In genomic region chr10:86700973-86701372, GRCm38 (mm10) we compare ENCODE assay signal across 15 mouse cellular contexts. TPM values are rescaled to one million over a fixed set of nuclear protein-coding genes. Genes with fewer than 3 reads are reported as not detected.
A peak's percentile ranks its signal among the peaks of the same experiment; 100 is the strongest.
DNase-seq lines count a peak whose midpoint lies in the region; ATAC-seq and TF ChIP-seq lines count a peak whose summit lies in the region.
"Had no signal": no experiment of that assay in that cellular context is flagged by ENCODE, and none has a peak within 500 bp of the region (broad histone marks: within the 10 kb centered on the region; RNA-seq: fewer than 3 reads in every experiment).

No protein-coding gene starts in this region.

- no peaks in the 10 kb centered on the region for H3K27me3 ChIP-seq in heart, embryonic 10.5 days (ENCODE audit: insufficient read depth, poor library complexity, severe bottlenecking)
- H3K27me3 ChIP-seq in heart, adult 2 months (ENCODE audit: control insufficient read depth, insufficient read depth, low read length): no peaks in the 10 kb centered on the region
- H3K27me3 ChIP-seq in liver, adult 2 months (ENCODE audit: control insufficient read depth, insufficient read depth, low read length): no peaks in the 10 kb centered on the region
- H3K27me3 ChIP-seq in liver, postnatal 0 days (ENCODE audit: insufficient read depth, low read length): no peaks in the 10 kb centered on the region
- no peaks in the 10 kb centered on the region for H3K27me3 ChIP-seq in MEL (ENCODE audit: control insufficient read depth in 1 of 2, insufficient read depth in 2 of 2, low read length in 2 of 2)
- H3K27me3 ChIP-seq in limb, embryonic 14.5 days (ENCODE audit: control insufficient read depth, insufficient read depth, low read length): no peaks in the 10 kb centered on the region

- peak overlapping the region; percentile 35 for H3K4me3 ChIP-seq in heart, embryonic 10.5 days
- no peak overlapping the region for H3K4me3 ChIP-seq in heart, adult 2 months
- no peak overlapping the region for H3K4me3 ChIP-seq in liver, adult 2 months (ENCODE audit: insufficient read depth, low read depth, low read length)
- H3K4me3 ChIP-seq in liver, postnatal 0 days (ENCODE audit: low read depth, low read length): no peak overlapping the region
- peak overlapping the region; percentile 4 to 29; a peak in 2 of 4 replicates for H3K4me3 ChIP-seq in MEL (ENCODE audit: control insufficient read depth in 1 of 2, insufficient read depth in 1 of 2, low read depth in 2 of 2, low read length in 2 of 2)
- H3K4me3 ChIP-seq in limb, embryonic 14.5 days (replicated peaks; ENCODE audit: low read length): peak overlapping the region; percentile 4; the same call in 1 of the 2 replicates
- H3K4me3 ChIP-seq: erythroblast, embryonic 14.5 days had no signal

- WGBS in heart, embryonic 10.5 days: 80% methylated on average over 3 of the region's 3 CpGs
- WGBS in heart, adult 2 months: 43% methylated on average over 3 of the region's 3 CpGs
- 15% methylated on average over 3 of the region's 3 CpGs for WGBS in liver, adult 2 months
- 52% methylated on average over 3 of the region's 3 CpGs for WGBS in liver, postnatal 0 days (ENCODE audit: insufficient replicate concordance)
- WGBS in limb, embryonic 14.5 days: 56% methylated on average over 3 of the region's 3 CpGs

- no peak for ATAC-seq in liver, postnatal 0 days
- no peak for ATAC-seq in limb, embryonic 14.5 days (ENCODE audit: low FRiP score, low read depth)

- TF ChIP-seq RAD21 in MEL (IDR thresholded peaks at IDR 0.05; ENCODE audit: low read depth, low read length): no peak

- peaks cover 75% of the 10 kb centered on the region for H3K36me3 ChIP-seq in heart, embryonic 10.5 days
- peaks cover 52% of the 10 kb centered on the region for H3K36me3 ChIP-seq in heart, adult 2 months (ENCODE audit: control insufficient read depth, insufficient read depth, low read length)
- peaks cover 69% of the 10 kb centered on the region for H3K36me3 ChIP-seq in liver, adult 2 months (ENCODE audit: control insufficient read depth, insufficient read depth, low read length)
- peaks cover 64% of the 10 kb centered on the region for H3K36me3 ChIP-seq in liver, postnatal 0 days (replicated peaks; ENCODE audit: insufficient read depth, low read length)
- peaks cover 52 to 61% of the 10 kb centered on the region in 2 experiments for H3K36me3 ChIP-seq in MEL (ENCODE audit: control insufficient read depth in 1 of 2, insufficient read depth in 2 of 2, low read length in 2 of 2)
- H3K36me3 ChIP-seq in limb, embryonic 14.5 days (ENCODE audit: control insufficient read depth, insufficient read depth, low read length): peaks cover 73% of the 10 kb centered on the region

- H3K4me1 ChIP-seq in heart, embryonic 10.5 days: peaks cover 37% of the 10 kb centered on the region
- peaks cover 10% of the 10 kb centered on the region for H3K4me1 ChIP-seq in heart, adult 2 months (ENCODE audit: control insufficient read depth, insufficient read depth, low read length)
- H3K4me1 ChIP-seq in liver, adult 2 months (ENCODE audit: control insufficient read depth, insufficient read depth, low read length): peaks cover 28% of the 10 kb centered on the region
- H3K4me1 ChIP-seq in liver, postnatal 0 days (ENCODE audit: insufficient read depth): peaks cover 29% of the 10 kb centered on the region
- peaks cover 2 to 26% of the 10 kb centered on the region in 2 experiments for H3K4me1 ChIP-seq in MEL (ENCODE audit: control insufficient read depth in 1 of 2, insufficient read depth in 2 of 2, low read length in 2 of 2)
- H3K4me1 ChIP-seq in limb, embryonic 14.5 days (ENCODE audit: control insufficient read depth, insufficient read depth, low read length): peaks cover 37% of the 10 kb centered on the region

- H3K9ac ChIP-seq in heart, adult 2 months (ENCODE audit: low read depth, low read length): no peak overlapping the region
- H3K9ac ChIP-seq in liver, adult 2 months (ENCODE audit: low read depth, low read length): no peak overlapping the region
- no peak overlapping the region for H3K9ac ChIP-seq in liver, postnatal 0 days (replicated peaks)
- H3K9ac ChIP-seq in MEL (ENCODE audit: control insufficient read depth, low read depth, low read length, poor library complexity, severe bottlenecking): peak overlapping the region; percentile 4; the same call in 1 of the 2 replicates
- 0 out of 2 replicates have a peak overlapping the region, but pooled peaks have one; percentile 6 for H3K9ac ChIP-seq in limb, embryonic 14.5 days (ENCODE audit: low read depth, low read length, severe bottlenecking)

- TF ChIP-seq POLR2A in heart, adult 2 months (IDR thresholded peaks at IDR 0.05; ENCODE audit: insufficient read depth, low read depth, low read length): no peak
- no peak for TF ChIP-seq POLR2A in liver, adult 2 months (IDR thresholded peaks at IDR 0.05; ENCODE audit: extremely low read depth, insufficient read depth, low read length)
- TF ChIP-seq POLR2A in MEL (IDR thresholded peaks at IDR 0.05; ENCODE audit: control insufficient read depth in 1 of 2, insufficient read depth in 1 of 2, low read depth in 1 of 2, low read length in 2 of 2, poor library complexity in 1 of 2): no peak
- no peak for TF ChIP-seq POLR2A in limb, embryonic 14.5 days (IDR thresholded peaks at IDR 0.05; ENCODE audit: borderline replicate concordance, extremely low read depth, insufficient read depth, insufficient read length)

- intact Hi-C loops in heart, adult 2 months (cut with DNase I): loop anchor here (10.0 kb wide), 2 partner anchors 386 to 746 kb away; partner anchors contain the start of gene Rtcb
- intact Hi-C loops in left cerebral cortex, postnatal 36 days (cut with DNase I): loop anchor here (10.0 kb wide), 2 partner anchors 206 to 746 kb away; partner anchors contain the start of genes Rtcb and Syn3
- intact Hi-C loops in left cerebral cortex, postnatal 14 days (cut with DNase I): no loop called here

- no peak for TF ChIP-seq EP300 in heart, adult 2 months (IDR thresholded peaks at IDR 0.05; ENCODE audit: insufficient read depth, low read depth, low read length)
- no peak for TF ChIP-seq EP300 in liver, postnatal 0 days (IDR thresholded peaks at IDR 0.05; ENCODE audit: low read depth)
- no peak for TF ChIP-seq EP300 in MEL (IDR thresholded peaks at IDR 0.05; ENCODE audit: low read depth in 1 of 2, low read length in 2 of 2)

- H3K9me3 ChIP-seq in heart, embryonic 10.5 days: no peaks in the 10 kb centered on the region
- H3K9me3 ChIP-seq in liver, postnatal 0 days (ENCODE audit: low read length): no peaks in the 10 kb centered on the region
- no peaks in the 10 kb centered on the region for H3K9me3 ChIP-seq in MEL (replicated peaks; ENCODE audit: insufficient read depth, low read length)
- H3K9me3 ChIP-seq in limb, embryonic 14.5 days (ENCODE audit: control insufficient read depth, low read length): no peaks in the 10 kb centered on the region

- no peak for TF ChIP-seq CTCF in heart, adult 2 months (IDR thresholded peaks at IDR 0.05)
- TF ChIP-seq CTCF in liver, adult 2 months (IDR thresholded peaks at IDR 0.05; ENCODE audit: low read depth, low read length): no peak
- TF ChIP-seq CTCF in liver, postnatal 0 days (IDR thresholded peaks at IDR 0.05; ENCODE audit: low read depth): no peak
- TF ChIP-seq CTCF in MEL (IDR thresholded peaks at IDR 0.05 in 2 of 3, conservative IDR thresholded peaks at IDR 0.05 in 1 of 3; ENCODE audit: control insufficient read depth in 1 of 3, insufficient read depth in 1 of 3, low read depth in 2 of 3, low read length in 3 of 3, poor library complexity in 1 of 3, severe bottlenecking in 1 of 3): no peak

- DNase-seq in heart, embryonic 10.5 days (ENCODE audit: low spot score): no peak
- no peak for DNase-seq in heart, adult 2 months
- peak; percentile 23 for DNase-seq in liver, adult 2 months (ENCODE audit: extremely low read depth, low read depth, low spot score)
- DNase-seq in liver, postnatal 0 days: no peak
- DNase-seq in MEL (ENCODE audit: low read depth, low spot score): no peak
- DNase-seq in limb, embryonic 14.5 days (ENCODE audit: low spot score): no peak
- DNase-seq in left cerebral cortex, postnatal 36 days (ENCODE audit: low spot score in 2 of 2): no peak
- no peak for DNase-seq in left cerebral cortex, postnatal 14 days (ENCODE audit: low spot score in 2 of 2)
- DNase-seq: B cell, adult 2 months; cerebellum, adult 9-10 months; gastrocnemius, postnatal 36 days; kidney, postnatal 36 days; lung, postnatal 14 days; thymus, adult 18-20 months had no signal

- no peak overlapping the region for H3K4me2 ChIP-seq in liver, postnatal 0 days (ENCODE audit: low read depth, low read length)
- H3K4me2 ChIP-seq in limb, embryonic 14.5 days (replicated peaks; ENCODE audit: low read depth, low read length, severe bottlenecking): no peak overlapping the region

- no peak overlapping the region for H3K27ac ChIP-seq in heart, embryonic 10.5 days
- H3K27ac ChIP-seq in heart, adult 2 months: no peak overlapping the region
- no peak overlapping the region for H3K27ac ChIP-seq in liver, adult 2 months (replicated peaks; ENCODE audit: insufficient read depth, low read depth, low read length)
- H3K27ac ChIP-seq in liver, postnatal 0 days (ENCODE audit: low read depth): no peak overlapping the region
- H3K27ac ChIP-seq in MEL (ENCODE audit: control insufficient read depth, low read depth, low read length): no peak overlapping the region
- no peak overlapping the region for H3K27ac ChIP-seq in limb, embryonic 14.5 days (replicated peaks; ENCODE audit: low read depth, low read length)

- peaks cover 3% of the 10 kb centered on the region for H3K79me2 ChIP-seq in heart, adult 2 months (replicated peaks; ENCODE audit: control insufficient read depth, insufficient read depth, low read length)
- peaks cover 20% of the 10 kb centered on the region; the same call in 1 of the 2 replicates for H3K79me2 ChIP-seq in liver, adult 2 months (ENCODE audit: control insufficient read depth, insufficient read depth, low read length)
- peaks cover 57% of the 10 kb centered on the region for H3K79me2 ChIP-seq in MEL (ENCODE audit: control insufficient read depth, insufficient read depth, low read length, poor library complexity)

RNA-seq across cellular contexts. Expression of gene Hsp90b1, which starts 4.3 kb away (rescaled TPM):
- polyA plus RNA-seq in heart, embryonic 10.5 days (2016; fragmentation: Nextera tagmentation; extraction: Ambion mirVana): 624 and 799 TPM in 2 replicates
- total RNA-seq in heart, adult 2 months (2021): 100 to 1,000 TPM; 374 to 483 TPM
- polyA plus RNA-seq in heart, adult 2 months (2012; rRNA removed): 44.4 and 127 TPM in 2 replicates
- total RNA-seq in liver, adult 2 months (2014; rRNA removed): 777 and 830 TPM in 2 replicates
- polyA plus RNA-seq in liver, adult 2 months (2012; rRNA removed): 78.7 and 83.0 TPM in 2 replicates
- polyA plus RNA-seq in liver, postnatal 0 days (2015; fragmentation: Nextera tagmentation; extraction: Ambion mirVana): 228 and 252 TPM in 2 replicates
- 404 and 420 TPM in 2 replicates for total RNA-seq in MEL (2012; rRNA removed)
- polyA plus RNA-seq in MEL (2012; ENCODE audit: insufficient read depth in 1 of 2, insufficient read length in 2 of 2, low read depth in 1 of 2, low replicate concordance in 2 of 2, missing spikeins in 1 of 2): 100 to 1,000 TPM; 150 to 555 TPM
- polyA plus RNA-seq in limb, embryonic 14.5 days (2012; rRNA removed): 242 and 401 TPM in 2 replicates
- 448 and 466 TPM in 2 replicates for polyA plus RNA-seq in limb, embryonic 14.5 days (2014; fragmentation: Nextera tagmentation; extraction: Ambion mirVana)
- 100 to 1,000 TPM; 290 to 352 TPM for total RNA-seq in left cerebral cortex, postnatal 36 days (2021)
- total RNA-seq in left cerebral cortex, postnatal 14 days (2021): 100 to 1,000 TPM; 291 to 292 TPM

RNA-seq across cellular contexts. Expression of gene Ttc41, which starts 4.6 kb away (rescaled TPM):
- 2.2 and 2.7 TPM in 2 replicates for polyA plus RNA-seq in heart, embryonic 10.5 days (2016; fragmentation: Nextera tagmentation; extraction: Ambion mirVana)
- 1 to 10 TPM; 2.1 to 2.2 TPM for total RNA-seq in heart, adult 2 months (2021)
- polyA plus RNA-seq in heart, adult 2 months (2012; rRNA removed): 1.2 and 2.1 TPM in 2 replicates
- total RNA-seq in liver, adult 2 months (2014; rRNA removed): 0.87 and 1.0 TPM in 2 replicates
- polyA plus RNA-seq in liver, adult 2 months (2012; rRNA removed): 0.77 and 1.1 TPM in 2 replicates
- 0.30 and 0.35 TPM in 2 replicates for polyA plus RNA-seq in liver, postnatal 0 days (2015; fragmentation: Nextera tagmentation; extraction: Ambion mirVana)
- 0.78 and 1.0 TPM in 2 replicates for total RNA-seq in MEL (2012; rRNA removed)
- 1 to 10 TPM in 1 of 2 experiments, not detected in 1; 2.1 TPM for polyA plus RNA-seq in MEL (2012; ENCODE audit: insufficient read depth in 1 of 2, insufficient read length in 2 of 2, low read depth in 1 of 2, low replicate concordance in 2 of 2, missing spikeins in 1 of 2)
- polyA plus RNA-seq in limb, embryonic 14.5 days (2012; rRNA removed): 1.9 and 2.5 TPM in 2 replicates
- 0.98 and 1.4 TPM in 2 replicates for polyA plus RNA-seq in limb, embryonic 14.5 days (2014; fragmentation: Nextera tagmentation; extraction: Ambion mirVana)
- total RNA-seq in left cerebral cortex, postnatal 36 days (2021): 1 to 10 TPM; 1.3 to 1.7 TPM
- 1 to 10 TPM; 1.1 to 1.2 TPM for total RNA-seq in left cerebral cortex, postnatal 14 days (2021)
- polyA plus RNA-seq: erythroblast, embryonic 14.5 days had no signal

Comparison
In these comparisons a context has a peak if more than half of its experiments do, and no peak if none do; other contexts are left out.
1. H3K4me3 ChIP-seq: peak in heart, embryonic 10.5 days (single experiment), MEL (2 of 2) and limb, embryonic 14.5 days (single experiment); none in heart, adult 2 months (single experiment), liver, adult 2 months (single experiment) and liver, postnatal 0 days (single experiment).
2. H3K9ac ChIP-seq: peak in MEL (single experiment) and limb, embryonic 14.5 days (single experiment); none in heart, adult 2 months (single experiment), liver, adult 2 months (single experiment) and liver, postnatal 0 days (single experiment).